Comparison of ENCODE assay signal across 25 mouse cellular contexts in genomic region chr13:115182211-115182870, GRCm38 (mm10).
DNase-seq lines count a peak whose midpoint lies in the region; ATAC-seq lines count a peak whose summit lies in the region.
"Had no signal": no experiment of that assay in that cellular context is flagged by ENCODE, and none has a peak within 500 bp of the region (broad histone marks: within the 10 kb centered on the region; RNA-seq: fewer than 3 reads in every experiment).

No protein-coding gene starts in this region.

- WGBS in kidney, embryonic 15.5 days: 69% methylated on average over 6 of the region's 6 CpGs
- WGBS in limb, embryonic 11.5 days: 81% methylated on average over 6 of the region's 6 CpGs
- 90% methylated on average over 6 of the region's 6 CpGs for WGBS in limb, embryonic 10.5 days
- WGBS in kidney, embryonic 16.5 days: 71% methylated on average over 6 of the region's 6 CpGs

- H3K27ac ChIP-seq in kidney, embryonic 15.5 days: no peak overlapping the region
- H3K27ac ChIP-seq in limb, embryonic 11.5 days (replicated peaks; ENCODE audit: low read depth, low read length): no peak overlapping the region
- H3K27ac ChIP-seq in limb, embryonic 10.5 days: no peak overlapping the region
- no peak overlapping the region for H3K27ac ChIP-seq in kidney, embryonic 16.5 days (ENCODE audit: low read length)
- H3K27ac ChIP-seq: gastrocnemius, adult 2 months; heart, embryonic 15.5 days; hindbrain, embryonic 15.5 days had no signal

- ATAC-seq in kidney, embryonic 15.5 days (replicated peaks; ENCODE audit: low FRiP score): no peak
- no peak for ATAC-seq in limb, embryonic 11.5 days (ENCODE audit: insufficient number of reproducible peaks, low FRiP score, low TSS enrichment, low read depth)
- ATAC-seq in kidney, embryonic 16.5 days (ENCODE audit: low FRiP score, low TSS enrichment): peak; percentile 51; the same call in 1 of the 2 replicates
- ATAC-seq: activated CD4-positive, CD25-positive, alpha-beta regulatory T cell, adult 4 months; CD4-positive, CD25-positive, alpha-beta regulatory T cell, adult 4 months; forebrain, embryonic 14.5 days; forebrain, postnatal 0 days had no signal

- H3K4me3 ChIP-seq in kidney, embryonic 15.5 days (replicated peaks): no peak overlapping the region
- H3K4me3 ChIP-seq in limb, embryonic 11.5 days (ENCODE audit: low read depth, low read length): no peak overlapping the region
- no peak overlapping the region for H3K4me3 ChIP-seq in limb, embryonic 10.5 days
- no peak overlapping the region for H3K4me3 ChIP-seq in kidney, embryonic 16.5 days (ENCODE audit: low read length)
- H3K4me3 ChIP-seq: gastrocnemius, adult 2 months; heart, embryonic 12.5 days; heart, embryonic 15.5 days; hindbrain, embryonic 15.5 days had no signal

- no peaks in the 10 kb centered on the region for H3K36me3 ChIP-seq in kidney, embryonic 15.5 days
- H3K36me3 ChIP-seq in limb, embryonic 11.5 days (ENCODE audit: control insufficient read depth, insufficient read depth, low read length): no peaks in the 10 kb centered on the region
- no peaks in the 10 kb centered on the region for H3K36me3 ChIP-seq in limb, embryonic 10.5 days
- H3K36me3 ChIP-seq in kidney, embryonic 16.5 days (ENCODE audit: insufficient read depth, low read length): no peaks in the 10 kb centered on the region
- H3K36me3 ChIP-seq: heart, embryonic 12.5 days; heart, embryonic 15.5 days; hindbrain, embryonic 15.5 days had no signal

- H3K27me3 ChIP-seq in kidney, embryonic 15.5 days: no peaks in the 10 kb centered on the region
- H3K27me3 ChIP-seq in limb, embryonic 11.5 days (ENCODE audit: control insufficient read depth, insufficient read depth, low read length): no peaks in the 10 kb centered on the region
- no peaks in the 10 kb centered on the region for H3K27me3 ChIP-seq in limb, embryonic 10.5 days (ENCODE audit: low read depth, poor library complexity, severe bottlenecking)
- no peaks in the 10 kb centered on the region for H3K27me3 ChIP-seq in kidney, embryonic 16.5 days (ENCODE audit: insufficient read depth, low read length)
- H3K27me3 ChIP-seq: heart, embryonic 12.5 days; heart, embryonic 15.5 days; hindbrain, embryonic 15.5 days had no signal

- no peaks in the 10 kb centered on the region for H3K4me1 ChIP-seq in kidney, embryonic 15.5 days
- H3K4me1 ChIP-seq in limb, embryonic 11.5 days (ENCODE audit: control insufficient read depth, insufficient read depth, low read length): no peaks in the 10 kb centered on the region
- H3K4me1 ChIP-seq in limb, embryonic 10.5 days: no peaks in the 10 kb centered on the region
- no peaks in the 10 kb centered on the region for H3K4me1 ChIP-seq in kidney, embryonic 16.5 days (ENCODE audit: insufficient read depth, low read length)
- H3K4me1 ChIP-seq: hindbrain, embryonic 15.5 days had no signal

- H3K9me3 ChIP-seq in kidney, embryonic 15.5 days (replicated peaks): no peaks in the 10 kb centered on the region
- no peaks in the 10 kb centered on the region for H3K9me3 ChIP-seq in limb, embryonic 11.5 days (ENCODE audit: control insufficient read depth, low read length)
- no peaks in the 10 kb centered on the region for H3K9me3 ChIP-seq in limb, embryonic 10.5 days (replicated peaks)
- no peaks in the 10 kb centered on the region for H3K9me3 ChIP-seq in kidney, embryonic 16.5 days (ENCODE audit: low read length)
- H3K9me3 ChIP-seq: heart, embryonic 12.5 days; heart, embryonic 15.5 days; hindbrain, embryonic 15.5 days had no signal

- no peak overlapping the region for H3K4me2 ChIP-seq in kidney, embryonic 15.5 days
- no peak overlapping the region for H3K4me2 ChIP-seq in limb, embryonic 11.5 days (ENCODE audit: low read depth, severe bottlenecking)
- no peak overlapping the region for H3K4me2 ChIP-seq in kidney, embryonic 16.5 days (replicated peaks; ENCODE audit: low read depth, low read length)
- H3K4me2 ChIP-seq: heart, embryonic 12.5 days; heart, embryonic 15.5 days; hindbrain, embryonic 15.5 days had no signal

- H3K9ac ChIP-seq in kidney, embryonic 15.5 days: no peak overlapping the region
- no peak overlapping the region for H3K9ac ChIP-seq in limb, embryonic 11.5 days (ENCODE audit: low read length)
- no peak overlapping the region for H3K9ac ChIP-seq in kidney, embryonic 16.5 days (replicated peaks; ENCODE audit: low read length)
- H3K9ac ChIP-seq: forebrain, postnatal 0 days; heart, embryonic 12.5 days; heart, embryonic 15.5 days; hindbrain, embryonic 15.5 days had no signal

- DNase-seq in kidney, adult 18-20 months: peak; percentile 13
- DNase-seq in limb, embryonic 11.5 days (ENCODE audit: low spot score): peak; percentile 13
- DNase-seq in limb, embryonic 10.5 days (ENCODE audit: low spot score): no peak
- DNase-seq in kidney, postnatal 36 days: peak; percentile 49 to 61
- DNase-seq in thymus, postnatal 14 days: no peak
- no peak for DNase-seq in cerebellum, postnatal 10 days
- DNase-seq: adrenal gland, adult 8-10 months; adrenal gland, postnatal 25 days; cerebellum, adult 11-12 months; cerebellum, adult 8-10 months; cerebellum, postnatal 14 days; forebrain, postnatal 0 days; gastrocnemius, adult 2 months; gastrocnemius, postnatal 14 days; heart, adult 18-20 months; heart, postnatal 10 days; heart, postnatal 4 days had no signal

Comparison
In these comparisons a context has a peak if more than half of its experiments do, and no peak if none do; other contexts are left out.
1. DNase-seq: peak in kidney, adult 18-20 months (single experiment), limb, embryonic 11.5 days (single experiment) and kidney, postnatal 36 days (2 of 2); none in limb, embryonic 10.5 days (single experiment), thymus, postnatal 14 days (single experiment) and cerebellum, postnatal 10 days (0 of 2).